ENCODE assay signal across 7 mouse cellular contexts in the genomic region with DNA sequence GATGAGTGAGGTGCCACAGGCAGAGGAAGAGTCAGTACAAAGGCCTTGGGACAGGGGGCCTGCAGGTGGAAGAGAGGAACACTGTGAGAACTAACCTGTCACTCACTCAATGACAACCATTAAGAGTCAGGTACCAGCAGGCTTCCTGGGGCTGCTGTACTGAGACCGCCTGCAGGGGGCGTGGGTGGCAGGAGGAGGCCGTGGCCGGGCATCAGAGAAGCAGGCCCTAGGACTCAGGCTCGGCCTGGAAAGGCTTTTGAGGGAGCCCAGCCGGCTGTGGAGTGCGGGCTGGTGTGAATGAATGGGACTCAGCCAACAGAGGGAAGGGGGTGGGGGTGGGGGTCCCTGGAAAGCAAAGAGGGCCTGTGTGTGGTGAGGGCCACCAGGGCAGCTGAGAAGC.
DNase-seq lines count a peak whose midpoint lies in the region; ATAC-seq and TF ChIP-seq lines count a peak whose summit lies in the region.

No protein-coding gene starts in this region.

- no peaks in the 10 kb centered on the region for H3K9me3 ChIP-seq in forebrain, embryonic 13.5 days (replicated peaks)
- H3K9me3 ChIP-seq in liver, postnatal 0 days (ENCODE audit: low read length): no peaks in the 10 kb centered on the region
- H3K9me3 ChIP-seq in neural tube, embryonic 14.5 days (ENCODE audit: control insufficient read depth, low read length): no peaks in the 10 kb centered on the region

- H3K9ac ChIP-seq in forebrain, embryonic 13.5 days: 0 out of 2 replicates have a peak overlapping the region, but pooled peaks have one; percentile 0
- H3K9ac ChIP-seq in liver, postnatal 0 days (replicated peaks): no peak overlapping the region
- no peak overlapping the region for H3K9ac ChIP-seq in neural tube, embryonic 14.5 days (replicated peaks; ENCODE audit: low read depth, low read length)

- H3K27ac ChIP-seq in layer of hippocampus, adult 2 months: peak overlapping the region; percentile 82; the same call in 1 of the 2 replicates
- H3K27ac ChIP-seq in forebrain, embryonic 13.5 days: peak overlapping the region; percentile 82
- H3K27ac ChIP-seq in liver, postnatal 0 days (ENCODE audit: low read depth): no peak overlapping the region
- peak overlapping the region; percentile 44; the same call in 1 of the 2 replicates for H3K27ac ChIP-seq in neural tube, embryonic 14.5 days (ENCODE audit: low read depth, low read length)

- H3K4me2 ChIP-seq in forebrain, embryonic 13.5 days: no peak overlapping the region
- no peak overlapping the region for H3K4me2 ChIP-seq in liver, postnatal 0 days (ENCODE audit: low read depth, low read length)
- H3K4me2 ChIP-seq in neural tube, embryonic 14.5 days (ENCODE audit: low read depth, low read length): no peak overlapping the region

- peak; percentile 75 for TF ChIP-seq CTCF in layer of hippocampus, adult 2 months (conservative IDR thresholded peaks at IDR 0.05)
- peak; percentile 85 for TF ChIP-seq CTCF in liver, postnatal 0 days (IDR thresholded peaks at IDR 0.05; ENCODE audit: low read depth)

- WGBS in forebrain, embryonic 13.5 days: 4% methylated on average over 7 of the region's 7 CpGs
- WGBS in liver, postnatal 0 days (ENCODE audit: insufficient replicate concordance): 18% methylated on average over 7 of the region's 7 CpGs
- 12% methylated on average over 7 of the region's 7 CpGs for WGBS in neural tube, embryonic 14.5 days

- H3K27me3 ChIP-seq in forebrain, embryonic 13.5 days: peaks cover 3% of the 10 kb centered on the region; the same call in 1 of the 2 replicates
- H3K27me3 ChIP-seq in liver, postnatal 0 days (ENCODE audit: insufficient read depth, low read length): no peaks in the 10 kb centered on the region
- H3K27me3 ChIP-seq in neural tube, embryonic 14.5 days (ENCODE audit: control insufficient read depth, insufficient read depth, low read length): no peaks in the 10 kb centered on the region

- H3K4me1 ChIP-seq in forebrain, embryonic 13.5 days: peaks cover 79% of the 10 kb centered on the region
- H3K4me1 ChIP-seq in liver, postnatal 0 days (ENCODE audit: insufficient read depth): peaks cover 31% of the 10 kb centered on the region
- H3K4me1 ChIP-seq in neural tube, embryonic 14.5 days (ENCODE audit: control insufficient read depth, insufficient read depth, low read length): peaks cover 27% of the 10 kb centered on the region

- no peak for TF ChIP-seq EP300 in liver, postnatal 0 days (IDR thresholded peaks at IDR 0.05; ENCODE audit: low read depth)

- 0 out of 2 replicates have a peak, but pooled peaks have one; percentile 22 for ATAC-seq in forebrain, embryonic 13.5 days
- ATAC-seq in liver, postnatal 0 days: no peak
- ATAC-seq in neural tube, embryonic 14.5 days (ENCODE audit: low read depth): no peak

- DNase-seq in layer of hippocampus, adult 2 months (ENCODE audit: low spot score in 2 of 2): no peak
- no peak for DNase-seq in layer of hippocampus, postnatal 14 days (ENCODE audit: low spot score in 2 of 2)
- peak; percentile 73 for DNase-seq in adrenal gland, postnatal 14 days
- peak; percentile 79 for DNase-seq in liver, postnatal 0 days
- DNase-seq in ovary, adult 18-20 months (ENCODE audit: low spot score): no peak

- H3K4me3 ChIP-seq in layer of hippocampus, adult 2 months: no peak overlapping the region
- no peak overlapping the region for H3K4me3 ChIP-seq in forebrain, embryonic 13.5 days
- no peak overlapping the region for H3K4me3 ChIP-seq in liver, postnatal 0 days (ENCODE audit: low read depth, low read length)
- H3K4me3 ChIP-seq in neural tube, embryonic 14.5 days (ENCODE audit: low read depth, low read length): no peak overlapping the region

- H3K36me3 ChIP-seq in forebrain, embryonic 13.5 days (ENCODE audit: poor library complexity, severe bottlenecking): no peaks in the 10 kb centered on the region
- no peaks in the 10 kb centered on the region for H3K36me3 ChIP-seq in liver, postnatal 0 days (replicated peaks; ENCODE audit: insufficient read depth, low read length)
- no peaks in the 10 kb centered on the region for H3K36me3 ChIP-seq in neural tube, embryonic 14.5 days (ENCODE audit: control insufficient read depth, insufficient read depth, low read length)

Comparison
In these comparisons a context has a peak if more than half of its experiments do, and no peak if none do; other contexts are left out.
1. DNase-seq: peak in adrenal gland, postnatal 14 days (single experiment) and liver, postnatal 0 days (single experiment); none in layer of hippocampus, adult 2 months (0 of 2), layer of hippocampus, postnatal 14 days (0 of 2) and ovary, adult 18-20 months (single experiment).